Mouse (Mus musculus): ENCODE results near the gene Zfp385b.

The Zfp385b gene

GRCm38 (mm10) chr2:77515011-77515410, 304.4 kb downstream of the Zfp385b start:
- DNase-seq = no peak

- DNase-seq = no peak
These were observed 305.0 kb downstream of the Zfp385b start for GRCm38 (mm10) chr2:77514476-77514875.

- no peak for DNase-seq
These were observed 310.7 kb downstream of the Zfp385b start for GRCm38 (mm10) chr2:77508731-77509130.

DNA sequence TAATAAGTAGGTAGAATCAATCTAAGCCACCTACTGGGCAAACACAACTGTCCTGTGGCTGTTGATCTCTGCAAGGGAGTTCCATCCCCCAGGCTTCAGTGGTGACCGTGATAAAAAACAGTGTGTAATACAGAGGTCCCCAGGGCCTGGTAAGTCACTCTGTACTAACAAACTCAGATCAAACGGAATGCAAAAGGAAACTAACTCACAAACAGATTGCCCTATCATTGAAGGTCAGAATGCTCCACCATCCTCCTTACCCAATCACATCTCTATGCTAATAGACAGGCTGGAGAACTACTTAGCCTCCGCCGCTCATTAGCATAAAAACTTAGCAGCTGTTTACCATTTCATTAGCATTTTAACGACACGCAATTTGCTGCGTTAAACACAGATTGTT, 313.1 kb downstream of the Zfp385b start:
- DNase-seq = peak; percentile 39

- no peak for DNase-seq
These were observed 313.8 kb downstream of the Zfp385b start for GRCm38 (mm10) chr2:77505614-77506013.

DNA sequence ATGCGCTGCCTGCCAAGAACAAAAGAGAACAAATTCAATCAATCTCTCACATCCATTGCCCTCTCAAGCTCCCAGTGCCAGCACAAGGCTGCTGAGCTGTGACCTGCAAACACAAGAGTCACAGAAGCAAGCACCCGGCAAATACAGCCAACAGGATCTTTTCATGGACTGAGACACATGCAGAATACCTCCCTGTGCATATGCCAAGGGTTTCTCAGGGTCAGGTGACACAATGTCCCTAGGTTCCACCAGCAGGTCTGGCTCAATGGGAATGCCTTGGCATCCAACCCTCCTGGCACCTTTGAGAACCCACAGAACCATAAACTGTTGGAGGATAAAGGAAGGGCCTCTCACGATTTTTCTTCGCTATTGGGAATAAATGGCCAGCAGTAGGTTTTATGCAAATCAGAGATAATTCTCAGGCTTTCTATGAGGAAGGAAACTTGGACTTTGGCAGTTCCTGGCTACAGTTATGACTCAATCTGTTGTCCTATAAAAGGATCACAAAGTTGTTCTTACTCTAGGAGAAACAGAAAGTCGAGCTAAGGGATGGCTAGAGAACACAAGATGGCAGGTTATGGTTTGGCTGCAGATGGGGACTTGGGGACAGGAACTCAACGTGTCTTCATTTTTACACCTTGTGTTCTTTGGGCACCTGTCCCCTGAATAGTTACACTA, 315.6 kb downstream of the Zfp385b start:
- no peak for DNase-seq

DNA sequence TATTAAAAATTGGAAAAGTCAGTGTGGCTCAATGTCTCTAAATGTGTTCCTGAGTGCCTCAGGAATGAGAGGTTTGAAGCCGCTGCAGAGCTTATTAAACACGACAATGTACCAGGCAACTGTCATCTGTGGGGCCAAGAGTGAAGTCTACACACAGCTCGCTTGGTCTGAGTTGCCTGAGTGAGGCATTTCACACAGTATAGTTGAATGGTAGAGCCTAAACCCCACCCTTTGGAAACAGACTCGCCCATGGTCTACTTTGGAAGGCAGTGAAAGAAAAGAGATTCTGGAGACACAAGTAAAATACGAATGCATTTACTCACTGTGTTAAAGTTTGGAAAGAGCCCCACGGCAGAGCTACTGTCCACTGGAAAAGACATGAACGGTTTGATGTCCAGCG, 316.2 kb downstream of the Zfp385b start:
- no peak for DNase-seq

- DNase-seq = no peak
These were observed 317.0 kb downstream of the Zfp385b start for GRCm38 (mm10) chr2:77502458-77502857.

- no peak for DNase-seq
These were observed 319.0 kb downstream of the Zfp385b start for GRCm38 (mm10) chr2:77500480-77500879.

DNA sequence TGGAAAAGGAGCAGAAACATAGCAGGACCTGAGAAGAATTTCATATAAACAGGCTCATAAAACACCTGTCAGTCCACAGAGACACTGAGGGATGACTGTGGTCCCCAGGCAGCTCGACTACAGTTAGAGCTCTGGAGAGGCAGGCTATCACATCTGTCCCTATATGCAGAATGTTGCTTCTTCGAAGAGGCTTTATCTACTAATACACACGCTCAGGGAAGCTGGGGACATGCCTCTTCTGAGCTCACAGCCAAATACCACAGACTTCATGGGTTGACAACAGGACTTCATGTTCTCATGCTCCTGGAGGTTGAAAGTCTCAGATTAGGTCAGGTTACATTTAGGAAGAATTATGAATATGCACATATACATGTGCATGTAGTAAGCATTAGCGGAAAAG, 321.1 kb downstream of the Zfp385b start:
- no peak for DNase-seq

GRCm38 (mm10) chr2:77497942-77498341, 321.5 kb downstream of the Zfp385b start:
- DNase-seq = no peak

DNA sequence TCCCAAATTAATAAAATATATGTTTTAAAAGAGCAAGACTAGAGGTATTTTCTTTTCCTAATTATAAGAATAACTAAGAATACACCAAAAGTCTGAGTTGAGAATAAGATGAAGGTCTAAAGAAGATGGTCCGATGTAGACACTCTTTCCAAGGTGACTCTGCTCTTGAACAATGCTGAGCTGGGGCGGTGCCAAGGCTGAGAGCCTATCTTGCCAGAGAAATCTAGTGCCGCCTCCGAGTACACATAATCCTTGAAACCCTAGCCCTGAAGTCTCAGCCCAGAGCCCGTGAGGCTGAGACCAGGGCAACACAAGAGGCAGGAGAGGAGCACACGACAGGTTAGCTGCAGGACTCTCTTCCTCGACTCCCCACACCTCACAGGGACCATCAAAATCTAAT, 323.4 kb downstream of the Zfp385b start:
- DNase-seq = no peak

DNA sequence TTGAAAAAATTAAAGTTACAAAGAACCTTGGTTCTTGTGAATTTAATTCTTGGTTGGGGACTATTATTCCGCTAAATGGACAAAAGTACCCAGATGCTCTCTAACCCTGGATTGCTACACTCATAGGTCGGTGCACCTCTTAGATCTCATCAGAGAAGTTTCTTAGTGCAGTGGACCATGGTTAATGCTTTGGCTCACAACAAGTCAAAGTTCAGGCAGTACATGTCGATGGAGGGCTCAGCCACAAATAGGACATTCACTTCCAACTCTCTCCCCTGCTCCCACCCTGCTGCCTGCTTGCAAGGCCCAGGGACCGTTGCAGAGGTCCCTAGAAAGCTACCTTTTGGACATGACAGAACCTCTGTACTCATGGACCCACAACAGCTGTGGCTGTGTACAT, 324.1 kb downstream of the Zfp385b start:
- no peak for DNase-seq

GRCm38 (mm10) chr2:77493695-77494094, 325.7 kb downstream of the Zfp385b start:
- no peak for DNase-seq

- no peak for DNase-seq
These were observed 332.3 kb downstream of the Zfp385b start for GRCm38 (mm10) chr2:77487151-77487550.

- DNase-seq = no peak
These were observed 338.2 kb downstream of the Zfp385b start for GRCm38 (mm10) chr2:77481274-77481673.

GRCm38 (mm10) chr2:77477536-77477935, 341.9 kb downstream of the Zfp385b start:
- DNase-seq = no peak

GRCm38 (mm10) chr2:77476444-77476843, 343.0 kb downstream of the Zfp385b start:
- no peak for DNase-seq

DNA sequence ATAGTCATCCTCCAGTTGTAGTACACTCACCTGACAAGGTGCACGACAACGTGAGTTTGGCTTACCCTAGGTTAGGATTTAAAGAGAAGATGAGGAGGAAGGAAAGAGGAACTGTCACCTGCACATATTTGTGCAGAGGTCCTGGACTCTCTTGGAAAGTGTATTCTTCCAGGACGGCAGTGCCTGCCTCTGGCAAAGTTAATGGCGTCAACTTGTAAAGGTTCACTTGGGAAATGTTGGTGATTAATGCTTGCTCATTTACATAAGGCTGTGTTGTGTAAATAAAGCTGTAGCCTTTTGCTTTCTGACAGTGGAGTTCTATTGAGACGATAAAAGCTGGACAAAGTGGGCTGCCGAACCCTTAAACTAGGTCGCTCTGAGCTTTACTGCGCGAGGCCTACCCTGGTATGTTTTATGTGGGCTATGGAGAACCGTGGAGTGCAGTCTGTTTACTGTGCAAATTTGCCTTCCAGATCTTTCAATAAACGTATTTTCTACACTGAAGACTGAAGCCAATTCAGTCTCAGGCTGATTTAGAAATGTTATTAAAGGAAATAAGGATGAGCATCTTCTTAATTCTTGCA, 347.1 kb downstream of the Zfp385b start:
- DNase-seq = no peak

DNA sequence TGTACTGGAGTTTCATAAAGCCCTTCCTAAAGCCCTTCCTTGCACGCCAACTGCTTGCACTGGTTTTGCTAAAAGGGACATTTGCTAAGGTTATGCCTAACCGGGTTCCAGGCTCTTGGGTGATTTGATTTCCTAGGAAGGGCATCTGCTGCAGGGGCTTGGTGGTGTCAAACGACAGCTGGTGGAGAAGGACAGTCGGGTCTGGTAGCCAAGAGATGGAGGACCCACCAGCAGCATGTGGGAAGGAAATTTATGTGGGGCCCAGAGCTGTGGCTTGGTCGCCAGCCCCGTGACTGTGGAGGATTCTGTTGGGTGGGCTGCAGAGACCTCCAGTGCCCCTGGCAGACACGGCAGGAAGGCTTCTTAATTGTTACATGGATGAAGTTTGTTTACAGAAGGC, 348.7 kb downstream of the Zfp385b start:
- DNase-seq = no peak

DNA sequence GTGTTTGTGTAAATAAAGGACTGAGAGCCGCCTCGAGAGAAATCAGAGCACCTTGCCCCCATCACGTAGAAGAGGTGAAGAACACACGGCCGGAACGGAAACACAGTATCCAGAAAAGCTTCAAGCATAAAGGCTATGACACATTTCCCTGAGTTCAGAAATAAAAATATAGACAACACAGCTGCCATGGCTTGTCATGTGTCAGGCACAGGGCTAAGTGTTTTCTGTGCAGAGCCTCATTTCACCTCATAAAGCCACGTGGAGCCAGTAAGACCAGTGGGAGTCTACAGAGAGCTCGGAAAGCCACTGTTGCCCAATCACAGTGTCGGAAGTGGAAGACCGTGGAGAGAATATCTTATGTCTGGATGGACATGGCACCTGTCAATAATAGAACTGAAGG, 358.0 kb downstream of the Zfp385b start:
- no peak for DNase-seq

DNA sequence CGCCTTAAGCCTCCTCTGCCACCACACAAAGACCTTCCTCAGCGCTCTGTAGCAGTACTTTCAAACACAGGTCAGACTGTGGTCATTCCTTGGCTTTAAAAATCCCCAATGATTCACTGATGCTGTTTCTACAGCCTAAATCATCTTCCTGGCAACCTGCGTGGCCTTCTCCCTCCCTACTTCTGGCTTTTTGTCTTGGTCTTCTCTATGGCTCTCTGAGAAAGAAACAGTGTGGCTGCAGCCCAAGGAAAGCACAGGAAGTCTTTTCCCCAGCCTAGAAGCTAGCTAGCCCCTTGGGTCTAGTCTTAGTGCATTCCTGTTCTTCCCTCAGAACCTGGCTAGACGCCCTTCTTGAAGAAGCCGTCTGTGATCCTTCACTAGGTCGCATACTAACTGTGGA, 359.4 kb downstream of the Zfp385b start:
- DNase-seq = no peak

GRCm38 (mm10) chr2:77458431-77458830, 361.0 kb downstream of the Zfp385b start:
- no peak for DNase-seq

GRCm38 (mm10) chr2:77457120-77457519, 362.3 kb downstream of the Zfp385b start:
- DNase-seq = no peak

- DNase-seq = peak; percentile 64
These were observed 362.8 kb downstream of the Zfp385b start for GRCm38 (mm10) chr2:77456602-77457001.
